Mouse (Mus musculus): Measurements from ENCODE around the gene Pgr.

- TF ChIP-seq CTCF (IDR thresholded peaks at IDR 0.05; ENCODE audit: borderline replicate concordance, insufficient read depth, low read length) (no peak), POLR2A (IDR thresholded peaks at IDR 0.05; ENCODE audit: low read depth, low read length) (no peak)
Measured at GRCm38 (mm10) chr9:8971491-8971890, 71.9 kb downstream of the Pgr start, which contains the start of gene Gm16485.

Measured in embryonic fibroblast, embryonic 13.5 days (primary cell).